Mouse (Mus musculus): ENCODE data around the gene D630003M21Rik. TPM values are rescaled to one million over a fixed set of nuclear protein-coding genes. Genes with fewer than 3 reads are reported as not detected.

D630003M21Rik gene
- 3.4 TPM for polyA plus RNA-seq (2015; fragmentation: Illumina TruSeq; extraction: RNeasy Lipid Tissue Mini Kit (QIAGEN cat#74804); ENCODE audit: low read depth, low replicate concordance)

GRCm38 (mm10) chr2:158228670-158229502 is at the start of gene D630003M21Rik:
Gene D630003M21Rik, minus strand, starts transcription at chr2:158229222.

GRCm38 (mm10) chr2:158258005-158258418 is 29.0 kb upstream of the D630003M21Rik start, which contains the start of gene Bpi:
Gene Bpi, plus strand, starts transcription at chr2:158258094.

GRCm38 (mm10) chr2:158146223-158146622 is 82.8 kb downstream of the D630003M21Rik start, which contains the start of gene Tgm2:
Gene Tgm2, minus strand, starts transcription at chr2:158146436.

Other genes with a start within 250 kb of the D630003M21Rik start
- gene Tti1, start 200.8 kb downstream of the D630003M21Rik start, polyA plus RNA-seq (2015; fragmentation: Illumina TruSeq; extraction: RNeasy Lipid Tissue Mini Kit (QIAGEN cat#74804); ENCODE audit: low read depth, low replicate concordance), result 12.2 TPM
- gene Rprd1b, start 200.7 kb downstream of the D630003M21Rik start, polyA plus RNA-seq (2015; fragmentation: Illumina TruSeq; extraction: RNeasy Lipid Tissue Mini Kit (QIAGEN cat#74804); ENCODE audit: low read depth, low replicate concordance), result 15.0 TPM
- 9.7 TPM for gene Tgm2, start 82.8 kb downstream of the D630003M21Rik start, polyA plus RNA-seq (2015; fragmentation: Illumina TruSeq; extraction: RNeasy Lipid Tissue Mini Kit (QIAGEN cat#74804); ENCODE audit: low read depth, low replicate concordance)
- gene Bpi, start 28.9 kb upstream of the D630003M21Rik start, polyA plus RNA-seq (2015; fragmentation: Illumina TruSeq; extraction: RNeasy Lipid Tissue Mini Kit (QIAGEN cat#74804); ENCODE audit: low read depth, low replicate concordance), result not detected
- 5.7 TPM for gene Lbp, start 77.3 kb upstream of the D630003M21Rik start, polyA plus RNA-seq (2015; fragmentation: Illumina TruSeq; extraction: RNeasy Lipid Tissue Mini Kit (QIAGEN cat#74804); ENCODE audit: low read depth, low replicate concordance)
- gene Snhg11, start 146.4 kb upstream of the D630003M21Rik start, polyA plus RNA-seq (2015; fragmentation: Illumina TruSeq; extraction: RNeasy Lipid Tissue Mini Kit (QIAGEN cat#74804); ENCODE audit: low read depth, low replicate concordance), result 707 TPM
- gene Ralgapb, start 180.6 kb upstream of the D630003M21Rik start, polyA plus RNA-seq (2015; fragmentation: Illumina TruSeq; extraction: RNeasy Lipid Tissue Mini Kit (QIAGEN cat#74804); ENCODE audit: low read depth, low replicate concordance), result 52.7 TPM

Measured in brain, adult 10 weeks (tissue).